Mouse (Mus musculus) C2C12 (cell line): Measurements from ENCODE around the gene Fbxl17. TPM values are rescaled to one million over a fixed set of nuclear protein-coding genes. Genes with fewer than 3 reads are reported as not detected.

Experiments used
- H3K27me3 ChIP-seq: one replicate; pipeline ENCODE4 v1.6.1; 2011; ENCODE audit not compliant: control insufficient read depth, insufficient read depth, insufficient read length
- H3K36me3 ChIP-seq: one replicate; pipeline ENCODE4 v1.6.1; 2011; ENCODE audit not compliant: control insufficient read depth, insufficient read depth
- H3K4me3 ChIP-seq: one replicate; pipeline ENCODE4 v1.5.1; 2011; ENCODE audit warnings: mild to moderate bottlenecking, control low read depth; ENCODE audit not compliant: poor library complexity, insufficient read depth, severe bottlenecking
- H3K79me2 ChIP-seq: one replicate; pipeline ENCODE4 v1.6.1; 2011; ENCODE audit not compliant: control insufficient read depth, insufficient read depth
- H3K79me3 ChIP-seq: one replicate; pipeline ENCODE4 v1.6.1; 2011; ENCODE audit warnings: low read depth, control low read depth
- H3ac ChIP-seq: one replicate; pipeline ENCODE3; 2011; ENCODE audit warnings: low read depth; ENCODE audit not compliant: control insufficient read depth, insufficient read length
- CEBPB ChIP-seq: IDR thresholded peaks from one replicate; pipeline ENCODE4 v1.6.1; 2011; ENCODE audit warnings: low read depth, mild to moderate bottlenecking, control low read depth, moderate library complexity
- CTCF ChIP-seq: IDR thresholded peaks from one replicate; pipeline ENCODE4 v1.5.1; 2011; ENCODE audit not compliant: control insufficient read depth, insufficient read depth, insufficient read length
- FOSL1 ChIP-seq: IDR thresholded peaks from one replicate; pipeline ENCODE4 v1.8.0; 2011; ENCODE audit warnings: mild to moderate bottlenecking, low read length; ENCODE audit not compliant: poor library complexity, insufficient read depth, severe bottlenecking
- MAX ChIP-seq: IDR thresholded peaks from one replicate; pipeline ENCODE4 v1.6.1; 2011; ENCODE audit warnings: mild to moderate bottlenecking, control low read depth
- MYOD1 ChIP-seq: IDR thresholded peaks from one replicate; pipeline ENCODE4 v1.6.1; 2011; ENCODE audit warnings: low read depth; ENCODE audit not compliant: control insufficient read depth, insufficient read length
- MYOG ChIP-seq: IDR thresholded peaks from one replicate; pipeline ENCODE4 v1.6.1; 2011; ENCODE audit not compliant: control insufficient read depth, insufficient read length; ENCODE audit errors: extremely low read depth
- USF1 ChIP-seq: IDR thresholded peaks from one replicate; pipeline ENCODE4 v1.6.1; 2011; ENCODE audit warnings: low read depth, mild to moderate bottlenecking, control low read depth, moderate library complexity
- polyA plus RNA-seq: library from polyadenylated mRNA; unstranded; fragments of >200 nt; fragmentation: generic; extraction: Trizol; gene quantifications from one replicate; pipeline ENCODE4 v1.2.1, GENCODE M21; 2012; ENCODE audit warnings: missing spikeins

Gene Fbxl17
- polyA plus RNA-seq, 1 experiment = 6.3 TPM

DNA sequence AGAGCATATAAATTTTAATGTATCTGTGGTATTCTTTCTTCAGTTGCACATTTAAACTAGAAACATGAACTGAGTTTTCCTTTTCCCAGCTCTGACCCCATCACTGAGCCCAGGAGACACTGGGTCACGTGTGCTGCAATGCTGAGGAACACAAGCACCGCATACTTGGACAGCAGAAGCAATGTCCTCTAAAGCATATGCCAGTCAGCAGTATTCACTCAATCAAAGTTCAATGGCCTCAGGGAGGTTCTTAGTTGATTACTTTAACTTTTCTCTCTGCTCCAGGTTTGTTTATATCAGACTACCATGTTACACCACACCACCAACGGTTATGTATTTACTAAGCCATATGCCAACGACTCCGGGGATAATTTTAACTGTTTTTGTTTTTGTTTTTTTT is 318.2 kb downstream of the Fbxl17 start:
- H3K36me3 ChIP-seq = no peaks in the 10 kb centered on the region
- no peak overlapping the region for H3ac ChIP-seq
- H3K79me3 ChIP-seq = no peaks in the 10 kb centered on the region
- no peaks in the 10 kb centered on the region for H3K27me3 ChIP-seq
- H3K79me2 ChIP-seq = no peaks in the 10 kb centered on the region
- no peak for TF ChIP-seq CTCF
- no peak for TF ChIP-seq FOSL1
- no peak for TF ChIP-seq CEBPB
- TF ChIP-seq MYOD1 = no peak
- no peak for TF ChIP-seq USF1
- TF ChIP-seq MYOG = no peak
- no peak for TF ChIP-seq MAX
- no peak overlapping the region for H3K4me3 ChIP-seq

DNA sequence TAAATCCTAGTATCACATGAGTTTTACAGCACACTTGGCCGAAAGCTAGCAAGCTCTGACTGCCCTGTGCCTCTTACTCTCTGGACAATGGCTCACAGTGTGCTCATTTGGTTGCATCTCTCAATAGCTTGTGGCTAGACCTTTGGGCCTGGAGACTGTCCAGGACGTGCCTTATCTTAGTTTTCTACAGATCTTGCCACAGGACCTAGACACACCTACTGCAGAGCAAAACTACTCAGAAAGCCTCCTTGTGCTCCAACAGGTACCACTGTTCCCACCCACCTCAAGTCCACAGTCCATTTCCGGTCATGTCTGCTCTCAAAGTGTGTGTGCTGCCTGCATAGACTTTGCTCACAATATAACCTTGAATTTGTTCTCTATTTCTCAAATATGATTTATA is 319.8 kb downstream of the Fbxl17 start:
- no peaks in the 10 kb centered on the region for H3K27me3 ChIP-seq
- H3ac ChIP-seq = no peak overlapping the region
- H3K79me2 ChIP-seq = no peaks in the 10 kb centered on the region
- H3K36me3 ChIP-seq = no peaks in the 10 kb centered on the region
- no peaks in the 10 kb centered on the region for H3K79me3 ChIP-seq
- TF ChIP-seq CEBPB (no peak), USF1 (no peak), MAX (no peak), CTCF (no peak), MYOD1 (no peak), MYOG (no peak), FOSL1 (no peak)
- H3K4me3 ChIP-seq = no peak overlapping the region

DNA sequence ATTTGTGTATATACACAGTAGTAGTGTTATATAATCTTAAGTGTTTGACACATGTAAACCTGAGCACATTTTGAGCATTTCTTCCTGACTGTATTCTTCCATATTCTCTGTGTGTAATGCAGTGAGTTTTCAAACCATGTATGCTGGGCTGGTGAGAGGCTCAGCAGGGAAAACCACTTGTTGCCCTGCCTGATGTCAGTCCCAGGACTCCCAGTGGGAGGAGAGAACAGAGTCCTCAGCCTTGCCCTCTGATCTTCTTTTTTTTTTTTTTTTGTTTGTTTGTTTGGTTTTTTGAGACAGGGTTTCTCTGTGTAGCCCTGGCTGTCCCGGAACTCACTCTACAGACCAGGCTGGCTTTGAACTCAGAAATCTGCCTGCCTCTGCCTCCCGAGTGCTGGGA is 321.5 kb downstream of the Fbxl17 start:
- Histone ChIP-seq H3K36me3 (no peaks in the 10 kb centered on the region), H3K79me3 (no peaks in the 10 kb centered on the region), H3K27me3 (no peaks in the 10 kb centered on the region), H3K4me3 (no peak overlapping the region), H3K79me2 (no peaks in the 10 kb centered on the region), H3ac (no peak overlapping the region)
- TF ChIP-seq MYOG = no peak
- TF ChIP-seq CEBPB = no peak
- TF ChIP-seq USF1 = no peak
- no peak for TF ChIP-seq MYOD1
- no peak for TF ChIP-seq FOSL1
- no peak for TF ChIP-seq CTCF
- no peak for TF ChIP-seq MAX

DNA sequence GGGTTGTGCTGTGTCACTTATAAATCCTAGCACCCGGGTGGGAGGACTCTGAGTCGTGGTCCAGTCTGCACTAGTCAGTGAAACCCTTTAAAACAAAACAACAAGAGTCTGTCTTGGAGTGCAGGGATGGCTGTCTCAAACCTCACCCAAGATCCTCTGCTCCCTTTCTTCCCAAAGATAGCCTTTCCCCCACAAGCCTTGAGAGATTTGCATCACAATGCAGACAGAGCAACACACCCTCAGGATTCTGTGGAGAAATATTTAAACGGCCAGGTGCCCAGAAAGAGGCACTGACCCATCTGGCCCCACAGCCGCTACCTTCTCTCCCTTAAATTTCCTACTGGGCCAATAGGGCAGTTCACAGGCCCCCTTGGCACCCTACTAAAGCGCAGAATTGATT is 323.4 kb downstream of the Fbxl17 start:
- Histone ChIP-seq H3ac (no peak overlapping the region), H3K4me3 (no peak overlapping the region), H3K79me2 (no peaks in the 10 kb centered on the region), H3K27me3 (no peaks in the 10 kb centered on the region), H3K36me3 (no peaks in the 10 kb centered on the region), H3K79me3 (no peaks in the 10 kb centered on the region)
- TF ChIP-seq USF1 (no peak), CEBPB (no peak), MYOG (no peak), MYOD1 (no peak), FOSL1 (no peak), MAX (no peak), CTCF (no peak)

DNA sequence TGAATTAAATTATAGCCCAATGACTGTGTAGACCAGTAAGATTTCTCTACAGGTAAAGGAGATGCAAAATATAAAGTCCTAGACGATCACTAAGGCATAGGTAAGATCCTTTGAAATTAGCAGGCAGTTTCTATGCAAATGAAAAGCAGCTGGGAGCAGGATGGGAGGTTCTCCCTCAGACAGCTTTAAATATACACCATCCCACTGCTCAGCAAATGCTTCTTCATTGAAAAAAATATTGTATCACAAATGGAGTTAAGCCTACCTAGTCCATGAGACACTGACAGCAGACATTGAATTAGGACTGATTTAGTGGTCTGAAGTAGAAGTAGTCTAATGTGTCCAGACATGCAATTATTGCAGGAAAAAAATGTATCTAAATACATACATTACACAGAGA is 327.1 kb downstream of the Fbxl17 start:
- Histone ChIP-seq H3ac (no peak overlapping the region), H3K27me3 (no peaks in the 10 kb centered on the region), H3K79me2 (no peaks in the 10 kb centered on the region), H3K36me3 (no peaks in the 10 kb centered on the region), H3K79me3 (no peaks in the 10 kb centered on the region), H3K4me3 (no peak overlapping the region)
- TF ChIP-seq USF1 = no peak
- no peak for TF ChIP-seq MYOD1
- no peak for TF ChIP-seq MYOG
- TF ChIP-seq CEBPB = no peak
- TF ChIP-seq FOSL1 = no peak
- TF ChIP-seq MAX = no peak
- no peak for TF ChIP-seq CTCF

DNA sequence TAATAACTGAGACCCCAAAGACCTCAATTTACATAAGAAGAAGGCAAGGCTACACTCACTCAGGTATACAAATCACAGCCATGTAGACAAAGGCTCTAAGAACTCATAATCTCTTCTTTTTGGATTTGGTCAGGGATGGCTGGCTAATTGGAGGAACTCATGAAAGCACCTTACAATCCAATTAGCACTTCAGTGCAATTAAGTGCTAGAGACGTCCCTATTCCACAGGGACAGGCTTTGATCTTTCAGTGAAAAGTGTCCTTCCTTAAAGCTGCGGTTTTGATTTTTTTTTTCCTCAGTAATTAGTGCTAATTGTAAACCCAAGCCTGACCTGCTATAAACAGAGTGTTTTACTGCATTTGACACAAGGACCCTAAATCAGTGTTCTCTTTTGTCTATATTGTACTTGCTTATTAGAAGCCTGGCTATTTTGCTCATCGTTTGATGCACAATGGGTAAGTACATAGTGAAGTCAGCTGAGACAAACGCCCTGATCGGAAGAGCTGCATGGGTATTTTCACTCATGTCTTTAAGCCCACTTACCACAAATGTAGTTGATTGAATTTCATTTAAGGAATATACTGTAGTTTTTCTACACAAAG is 327.8 kb downstream of the Fbxl17 start:
- H3K27me3 ChIP-seq = no peaks in the 10 kb centered on the region
- no peaks in the 10 kb centered on the region for H3K79me3 ChIP-seq
- no peaks in the 10 kb centered on the region for H3K79me2 ChIP-seq
- no peak overlapping the region for H3ac ChIP-seq
- no peaks in the 10 kb centered on the region for H3K36me3 ChIP-seq
- no peak overlapping the region for H3K4me3 ChIP-seq
- TF ChIP-seq MYOD1 = no peak
- TF ChIP-seq CEBPB = no peak
- TF ChIP-seq FOSL1 = no peak
- no peak for TF ChIP-seq MYOG
- no peak for TF ChIP-seq USF1
- TF ChIP-seq CTCF = no peak
- no peak for TF ChIP-seq MAX
